Mouse (Mus musculus) T-helper 1 cell (primary cell): ENCODE measurements around the gene Amtn.
"Not testable (repeated sequence)": the region's sequence is repeated elsewhere in the genome, so short reads cannot be mapped to it uniquely, and the experiment has no call there.

Source experiments
- in situ Hi-C: fragments of 300-600 bp; cut with MboI, MseI; formaldehyde crosslinking; loops from one replicate; pipeline ENCODE4 v1.15.1; 2025; ENCODE audit warnings: high pct_unique_total_duplicates

The Amtn gene

DNA sequence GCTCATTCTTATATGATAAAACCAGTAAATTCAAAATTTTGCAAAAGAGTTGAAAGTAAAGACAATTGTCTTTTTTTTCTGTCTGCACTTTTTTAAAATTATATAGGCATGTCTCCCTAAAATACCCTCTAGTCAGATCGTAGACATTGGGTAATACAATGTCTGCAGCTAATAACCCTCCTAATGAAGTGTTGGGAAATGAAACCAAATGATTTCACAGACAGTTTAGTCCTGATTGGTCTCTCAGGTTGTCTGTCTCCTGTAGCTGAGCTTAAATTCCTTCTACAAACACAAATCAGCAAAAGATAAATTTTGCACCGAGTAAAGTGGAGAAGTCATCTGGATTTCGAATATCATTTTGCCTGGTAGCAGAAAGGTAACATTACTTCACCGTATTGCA is at the start of gene Amtn:
TSS of gene Amtn (plus strand) at position 301 of the 400 bp plus-strand sequence.
- in situ Hi-C loops, result no loop called here

- in situ Hi-C loops, result not testable (repeated sequence)
Observed at GRCm38 (mm10) chr5:88348533-88348932, 27.4 kb upstream of the Amtn start.

DNA sequence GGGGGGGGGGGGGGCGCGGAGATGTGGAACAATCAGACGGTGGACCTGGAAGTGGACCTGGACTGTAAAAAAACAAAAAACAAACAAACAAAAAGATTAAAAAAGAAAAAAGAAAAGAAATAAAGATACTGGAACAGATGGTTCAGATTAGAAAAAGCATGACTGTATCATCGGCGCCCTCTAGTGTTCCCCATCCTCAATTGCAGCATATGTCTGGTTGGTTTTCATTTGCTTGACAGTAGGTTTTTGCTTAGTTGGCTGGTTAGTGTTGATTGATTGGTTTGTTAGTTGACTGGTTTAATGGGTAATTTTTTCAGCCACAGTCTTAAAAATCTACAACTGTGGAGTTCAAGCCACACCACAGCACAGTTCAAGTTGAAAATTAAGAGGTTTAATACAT is 11.1 kb upstream of the Amtn start:
- in situ Hi-C loops, result loop anchor here (10.0 kb wide), 1 partner anchor 1520 kb away; no protein-coding TSS in a partner anchor

GRCm38 (mm10) chr5:88366886-88367285 is 9.0 kb upstream of the Amtn start:
- in situ Hi-C loops, result loop anchor here (10.0 kb wide), 1 partner anchor 1522 kb away; no protein-coding TSS in a partner anchor

DNA sequence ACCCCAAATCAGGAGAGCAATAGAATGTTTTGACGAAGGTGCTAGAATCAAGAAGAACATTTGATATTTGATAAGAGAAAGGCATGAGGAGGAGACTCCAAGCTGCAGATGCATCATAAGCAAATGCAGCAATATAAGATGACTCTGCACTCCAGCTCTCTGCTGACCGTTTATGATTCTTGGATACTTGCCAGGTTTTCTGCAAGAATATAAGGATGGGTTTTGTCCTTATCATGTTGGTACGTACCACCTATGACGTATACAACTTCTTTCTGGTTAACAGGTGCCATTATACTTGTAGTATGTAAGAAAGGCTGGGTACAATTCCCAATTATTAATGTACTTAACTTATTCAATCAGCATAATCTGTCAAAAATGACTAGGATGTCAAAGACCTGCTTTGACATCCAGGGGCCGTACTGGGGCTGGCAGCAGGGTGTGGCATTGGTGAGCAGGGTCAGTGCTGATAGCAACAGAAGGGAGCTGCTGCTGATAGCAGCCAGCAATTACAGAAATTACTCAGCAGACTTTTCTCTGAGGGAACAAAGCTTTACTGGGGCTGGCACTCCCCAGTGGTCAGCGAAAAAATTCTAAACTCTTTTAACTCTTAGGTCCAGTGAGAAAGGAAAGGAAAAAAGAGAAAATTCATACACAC is 5.2 kb upstream of the Amtn start:
- in situ Hi-C loops, result no loop called here

DNA sequence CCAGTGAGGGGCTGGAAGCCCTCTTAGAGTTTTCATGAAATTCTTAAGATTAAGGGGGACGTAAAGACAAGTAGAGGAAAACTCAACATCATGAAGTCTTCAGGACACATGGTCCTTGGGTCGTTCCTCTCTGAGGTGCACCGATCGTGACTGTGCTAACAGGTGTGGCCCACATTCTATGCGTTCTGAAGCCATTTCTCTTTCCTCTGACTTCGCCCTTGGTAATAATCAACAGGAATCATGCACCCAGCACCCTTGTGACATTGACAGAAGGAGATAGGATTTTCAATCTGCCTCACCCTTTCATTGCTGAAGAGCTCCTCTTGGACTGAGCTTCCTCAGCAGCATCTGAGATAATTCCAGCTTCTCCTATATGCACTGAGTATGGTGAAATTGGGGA is 3.3 kb upstream of the Amtn start:
- in situ Hi-C loops, result no loop called here

GRCm38 (mm10) chr5:88391960-88392359 is 16.1 kb downstream of the Amtn start:
- in situ Hi-C loops, result not testable (repeated sequence)

DNA sequence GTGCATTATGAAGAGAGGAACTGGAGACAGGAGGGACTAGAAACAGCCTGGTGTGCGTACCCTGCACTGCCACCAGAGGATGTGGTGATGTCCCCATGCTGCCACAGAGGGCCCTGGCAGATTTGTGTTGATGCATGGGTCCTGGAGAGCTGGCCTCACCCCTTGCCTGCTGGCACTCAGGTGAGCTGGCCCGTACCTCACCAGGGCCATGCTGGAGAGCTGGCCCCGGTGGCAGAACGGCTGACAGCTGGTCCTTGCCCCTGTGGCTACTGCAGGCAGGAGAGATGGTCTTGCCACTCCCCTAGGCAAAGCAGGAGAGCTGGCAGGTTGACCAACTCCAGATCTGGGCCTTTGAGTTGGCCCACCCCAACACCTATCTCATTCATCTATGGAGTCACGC is 22.7 kb downstream of the Amtn start:
- in situ Hi-C loops, result no loop called here

DNA sequence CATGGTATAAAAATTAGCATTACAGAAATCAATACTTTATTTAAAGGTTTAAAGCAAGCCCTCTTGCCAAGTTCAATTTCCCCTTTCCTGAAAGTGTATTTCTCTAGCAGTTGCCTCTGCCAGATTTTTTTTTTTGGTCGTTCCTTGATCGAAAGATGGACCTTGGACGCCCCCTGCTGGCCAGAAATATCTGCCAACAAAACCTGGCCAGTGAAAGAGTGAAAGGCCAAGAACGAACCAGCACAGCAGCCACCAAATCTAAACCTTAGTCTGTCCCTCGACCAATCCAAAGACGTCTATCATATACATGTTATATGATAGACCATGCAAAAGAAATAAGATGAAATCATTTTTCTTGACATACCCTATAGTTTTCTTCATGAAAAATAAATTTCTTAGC is 23.9 kb downstream of the Amtn start:
- in situ Hi-C loops, result no loop called here

DNA sequence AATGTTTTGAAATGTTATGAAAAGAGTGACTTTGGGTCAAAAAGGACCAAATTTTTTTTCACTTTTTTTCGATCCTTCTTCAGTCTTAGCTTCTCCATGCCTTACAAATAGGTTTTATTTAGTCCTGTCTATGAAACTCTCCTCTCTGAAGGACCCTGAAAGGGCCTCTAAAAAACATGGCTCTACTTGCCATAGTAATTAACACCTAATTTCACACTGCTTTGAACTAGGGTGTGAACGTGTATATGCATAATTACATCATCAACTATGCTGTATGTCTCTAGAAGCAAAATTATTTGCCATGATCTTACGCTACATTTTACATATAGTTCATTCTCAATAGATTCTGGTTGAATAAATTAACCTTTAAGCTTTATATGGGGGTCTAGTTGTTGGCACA is 25.6 kb downstream of the Amtn start:
- in situ Hi-C loops, result no loop called here

DNA sequence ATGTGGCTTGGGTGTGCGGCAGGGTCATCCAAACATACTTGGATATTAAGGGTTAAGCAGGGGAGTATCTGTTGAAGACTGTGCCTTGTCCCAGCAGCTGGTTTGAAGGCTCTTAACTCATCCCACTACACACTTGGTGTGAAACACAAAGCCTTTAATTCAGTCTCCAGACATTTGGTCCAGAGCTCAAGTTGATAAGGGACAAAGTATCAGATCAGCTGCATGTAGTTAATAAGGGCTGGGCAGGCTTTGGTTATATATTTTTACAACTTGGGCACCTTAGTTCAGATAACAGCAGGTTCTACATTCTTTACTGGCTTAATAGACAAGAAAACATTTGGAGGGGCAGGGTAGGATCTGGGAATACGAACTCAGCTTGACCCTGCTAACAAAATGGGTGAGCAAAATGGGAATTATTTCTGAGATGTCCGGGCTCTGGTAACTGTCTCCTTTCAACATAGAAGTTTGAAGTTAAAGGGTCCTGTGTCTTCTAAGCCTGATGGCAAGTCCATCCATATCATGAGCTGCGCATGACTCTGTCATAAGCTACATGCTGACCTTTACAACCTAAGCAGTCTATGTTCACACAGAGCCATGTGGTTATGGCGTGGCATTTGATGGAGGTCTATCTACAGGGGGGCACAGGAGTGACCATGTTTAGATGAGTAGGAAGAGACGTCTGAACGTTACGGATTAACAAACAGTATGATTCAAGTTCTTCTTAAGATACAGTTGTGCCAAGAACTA is 44.6 kb downstream of the Amtn start:
- in situ Hi-C loops, result no loop called here

GRCm38 (mm10) chr5:88424892-88425291 is 49.0 kb downstream of the Amtn start:
- in situ Hi-C loops, result not testable (repeated sequence)

DNA sequence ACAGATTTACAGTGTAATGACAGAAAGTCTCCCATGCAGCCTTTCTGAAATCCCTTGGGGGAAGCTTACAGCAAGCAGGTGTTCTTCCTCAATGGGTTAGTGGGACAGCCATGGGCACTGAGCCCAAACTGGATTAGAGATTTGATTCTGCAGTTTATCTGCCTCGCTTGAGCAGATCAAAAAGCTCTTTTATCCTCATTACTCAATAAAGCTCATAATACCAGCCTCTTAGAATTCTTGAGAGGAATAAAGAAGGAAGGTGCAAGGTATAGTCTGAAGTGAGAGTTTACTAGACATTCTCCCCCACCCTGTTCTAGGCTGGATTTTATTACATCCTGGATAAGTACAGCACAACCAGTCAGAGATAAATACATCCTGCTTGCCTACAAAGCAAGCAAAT is 50.8 kb downstream of the Amtn start:
- in situ Hi-C loops, result no loop called here
